Mouse (Mus musculus) heart, postnatal 14 days (tissue): ENCODE data around the gene Tnfrsf14. TPM values are rescaled to one million over a fixed set of nuclear protein-coding genes. Genes with fewer than 3 reads are reported as not detected.

Experiments used
- DNase-seq, 2 experiments: peaks; one replicate each; pipeline ENCODE4 v3.0.0; 2021 to 2022
- intact Hi-C: fragments of 180-260 bp; cut with DNase I; formaldehyde crosslinking; loops from one replicate; pipeline ENCODE4 v1.15.1; 2025
- total RNA-seq, 2 experiments: library from RNA; stranded (reverse); gene quantifications; 2 replicates each; pipeline ENCODE4 v1.2.3; 2021

Tnfrsf14 gene
- total RNA-seq, 2 experiments from 2014 or later: 4.1 to 5.6 TPM

GRCm38 (mm10) chr4:154887593-154888250, 40.6 kb downstream of the Tnfrsf14 start:
- intact Hi-C loops: no loop called here
- DNase-seq: no peak

GRCm38 (mm10) chr4:154886876-154887592, 41.3 kb downstream of the Tnfrsf14 start:
- DNase-seq: no peak
- intact Hi-C loops: no loop called here

- intact Hi-C loops: no loop called here
- DNase-seq: no peak
Observed at GRCm38 (mm10) chr4:154885416-154885815, 42.9 kb downstream of the Tnfrsf14 start.

- intact Hi-C loops: no loop called here
- DNase-seq: no peak
Observed at GRCm38 (mm10) chr4:154882014-154882659, 46.2 kb downstream of the Tnfrsf14 start.

- DNase-seq: peak; percentile 50 to 55
- intact Hi-C loops: no loop called here
Observed at GRCm38 (mm10) chr4:154880730-154881129, 47.6 kb downstream of the Tnfrsf14 start.

- intact Hi-C loops: loop anchor here (1.0 to 2.0 kb wide), 4 partner anchors 29 to 187 kb away; no protein-coding TSS in a partner anchor
- DNase-seq: peak; percentile 95 to 97
Observed at GRCm38 (mm10) chr4:154877864-154878548, 50.4 kb downstream of the Tnfrsf14 start.

- no peak for DNase-seq
- intact Hi-C loops: no loop called here
Observed at GRCm38 (mm10) chr4:154873186-154873585, 55.2 kb downstream of the Tnfrsf14 start.

Other genes with a start within 250 kb of the Tnfrsf14 start
- under 1 TPM; 0.10 to 0.17 TPM for gene Ttc34, start 91.1 kb downstream of the Tnfrsf14 start, total RNA-seq
- gene Mmel1, start 59.0 kb downstream of the Tnfrsf14 start, total RNA-seq: under 1 TPM in 1 of 2 experiments, not detected in 1; 0.20 TPM
- 10 to 100 TPM; 44.7 to 51.3 TPM for gene Fam213b, start 29.4 kb downstream of the Tnfrsf14 start, total RNA-seq
- gene Hes5, start 32.4 kb upstream of the Tnfrsf14 start, total RNA-seq: not detected
- 10 to 100 TPM; 38.3 to 41.0 TPM for gene Pank4, start 35.6 kb upstream of the Tnfrsf14 start, total RNA-seq
- under 1 TPM in 1 of 2 experiments, not detected in 1; 0.17 TPM for gene Plch2, start 128.2 kb upstream of the Tnfrsf14 start, total RNA-seq
- gene Pex10, start 138.5 kb upstream of the Tnfrsf14 start, total RNA-seq: 10 to 100 TPM; 18.3 to 19.6 TPM
- 10 to 100 TPM; 66.6 to 67.8 TPM for gene Rer1, start 157.8 kb upstream of the Tnfrsf14 start, total RNA-seq
- gene Morn1, start 158.0 kb upstream of the Tnfrsf14 start, total RNA-seq: 1 to 10 TPM; 1.4 to 3.8 TPM